8 mouse cellular contexts compared by ENCODE assay signal in the genomic region with DNA sequence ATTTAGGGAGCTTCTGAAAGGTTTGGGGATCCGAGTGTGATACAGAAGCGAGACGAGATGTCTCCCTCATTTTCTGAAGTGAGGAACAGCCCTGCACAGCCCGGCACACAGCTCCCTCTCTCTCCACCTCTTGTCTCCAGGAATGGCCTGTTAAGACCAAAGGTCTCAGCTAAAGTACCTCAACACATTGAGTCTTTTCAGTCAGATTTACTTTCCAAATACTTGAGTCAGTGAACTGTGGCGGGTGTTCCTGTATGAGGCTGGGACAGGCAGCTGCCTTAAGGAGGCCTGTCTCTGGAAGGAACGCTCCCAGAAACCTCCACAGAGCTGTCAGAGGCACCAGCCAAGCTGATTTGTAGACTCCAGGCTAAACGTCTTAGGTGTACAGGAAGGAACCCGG. TPM values are rescaled to one million over a fixed set of nuclear protein-coding genes. Genes with fewer than 3 reads are reported as not detected.
DNase-seq lines count a peak whose midpoint lies in the region; ATAC-seq and TF ChIP-seq lines count a peak whose summit lies in the region.

No protein-coding gene starts in this region.

- H3K4me2 ChIP-seq in lung, embryonic 14.5 days, result peak overlapping the region; percentile 87
- H3K4me2 ChIP-seq in hindbrain, embryonic 15.5 days, result peak overlapping the region; percentile 95
- peak overlapping the region; percentile 82 for H3K4me2 ChIP-seq in kidney, postnatal 0 days (ENCODE audit: low read length)
- H3K4me2 ChIP-seq in neural tube, embryonic 15.5 days, result peak overlapping the region; percentile 91

- TF ChIP-seq CTCF in lung, embryonic 14.5 days (IDR thresholded peaks at IDR 0.05; ENCODE audit: low read depth), result no peak
- TF ChIP-seq CTCF in kidney, postnatal 0 days (IDR thresholded peaks at IDR 0.05; ENCODE audit: low read depth), result no peak

- DNase-seq in lung, embryonic 14.5 days, result peak; percentile 35
- DNase-seq in lung, adult 18-20 months, result no peak
- peak; percentile 62 for DNase-seq in kidney, postnatal 0 days (ENCODE audit: low spot score)
- DNase-seq in spleen, postnatal 10 days (ENCODE audit: low spot score in 2 of 2), result no peak
- no peak for DNase-seq in adrenal gland, postnatal 25 days
- DNase-seq in T-cell, adult 2 months (ENCODE audit: low spot score), result no peak

- no peak overlapping the region for H3K9ac ChIP-seq in lung, embryonic 14.5 days
- no peak overlapping the region for H3K9ac ChIP-seq in hindbrain, embryonic 15.5 days
- no peak overlapping the region for H3K9ac ChIP-seq in kidney, postnatal 0 days (ENCODE audit: low read depth, low read length)
- H3K9ac ChIP-seq in neural tube, embryonic 15.5 days (replicated peaks), result no peak overlapping the region; the same call in 1 of the 2 replicates

- H3K9me3 ChIP-seq in lung, embryonic 14.5 days (ENCODE audit: low read depth, low read length), result no peaks in the 10 kb centered on the region
- H3K9me3 ChIP-seq in hindbrain, embryonic 15.5 days, result no peaks in the 10 kb centered on the region
- H3K9me3 ChIP-seq in kidney, postnatal 0 days (replicated peaks; ENCODE audit: low read length), result no peaks in the 10 kb centered on the region
- no peaks in the 10 kb centered on the region for H3K9me3 ChIP-seq in neural tube, embryonic 15.5 days (replicated peaks)

- H3K4me3 ChIP-seq in lung, embryonic 14.5 days (ENCODE audit: low read depth, low read length), result no peak overlapping the region; the same call in 1 of the 2 replicates
- no peak overlapping the region for H3K4me3 ChIP-seq in hindbrain, embryonic 15.5 days
- peak overlapping the region; percentile 36; the same call in 1 of the 2 replicates for H3K4me3 ChIP-seq in kidney, postnatal 0 days (replicated peaks; ENCODE audit: low read depth, low read length)
- H3K4me3 ChIP-seq in neural tube, embryonic 15.5 days (replicated peaks), result no peak overlapping the region

- H3K27ac ChIP-seq in lung, embryonic 14.5 days (ENCODE audit: low read depth), result peak overlapping the region; percentile 74
- no peak overlapping the region for H3K27ac ChIP-seq in hindbrain, embryonic 15.5 days (replicated peaks)
- peak overlapping the region; percentile 54 for H3K27ac ChIP-seq in kidney, postnatal 0 days
- no peak overlapping the region for H3K27ac ChIP-seq in neural tube, embryonic 15.5 days (replicated peaks)

- H3K4me1 ChIP-seq in lung, embryonic 14.5 days (ENCODE audit: insufficient read depth), result peaks cover 22% of the 10 kb centered on the region
- H3K4me1 ChIP-seq in hindbrain, embryonic 15.5 days (replicated peaks), result peaks cover 42% of the 10 kb centered on the region
- H3K4me1 ChIP-seq in kidney, postnatal 0 days (replicated peaks; ENCODE audit: insufficient read depth, low read length), result peaks cover 36% of the 10 kb centered on the region
- H3K4me1 ChIP-seq in neural tube, embryonic 15.5 days, result peaks cover 58% of the 10 kb centered on the region

- 0 out of 2 replicates have a peak, but pooled peaks cover 6% of the 10 kb centered on the region for H3K36me3 ChIP-seq in lung, embryonic 14.5 days (ENCODE audit: insufficient read depth)
- no peaks in the 10 kb centered on the region for H3K36me3 ChIP-seq in hindbrain, embryonic 15.5 days
- no peaks in the 10 kb centered on the region for H3K36me3 ChIP-seq in kidney, postnatal 0 days (ENCODE audit: insufficient read depth, low read length)
- H3K36me3 ChIP-seq in neural tube, embryonic 15.5 days, result 0 out of 2 replicates have a peak, but pooled peaks cover 4% of the 10 kb centered on the region

- no peak for ATAC-seq in lung, embryonic 14.5 days (ENCODE audit: insufficient read depth)
- no peak for ATAC-seq in hindbrain, embryonic 15.5 days (ENCODE audit: low FRiP score, low read depth)
- 0 out of 2 replicates have a peak, but pooled peaks have one; percentile 15 for ATAC-seq in kidney, postnatal 0 days (replicated peaks; ENCODE audit: low FRiP score, low read depth)
- ATAC-seq in neural tube, embryonic 15.5 days (ENCODE audit: low FRiP score), result no peak

- no peaks in the 10 kb centered on the region for H3K27me3 ChIP-seq in lung, embryonic 14.5 days (ENCODE audit: insufficient read depth, low read length)
- H3K27me3 ChIP-seq in hindbrain, embryonic 15.5 days, result no peaks in the 10 kb centered on the region
- no peaks in the 10 kb centered on the region for H3K27me3 ChIP-seq in kidney, postnatal 0 days (ENCODE audit: insufficient read depth, low read length)
- no peaks in the 10 kb centered on the region; the same call in 1 of the 2 replicates for H3K27me3 ChIP-seq in neural tube, embryonic 15.5 days (replicated peaks)

- WGBS in lung, embryonic 14.5 days, result 17% methylated on average over 8 of the region's 8 CpGs
- WGBS in hindbrain, embryonic 15.5 days, result 24% methylated on average over 8 of the region's 8 CpGs
- 10% methylated on average over 8 of the region's 8 CpGs for WGBS in kidney, postnatal 0 days
- 19% methylated on average over 8 of the region's 8 CpGs for WGBS in neural tube, embryonic 15.5 days

RNA-seq across cellular contexts. Expression of a gene that starts 0.9 kb away (rescaled TPM):
- polyA plus RNA-seq in lung, embryonic 14.5 days (2014; fragmentation: Nextera tagmentation; extraction: Ambion mirVana), result 2.8 and 3.2 TPM in 2 replicates
- polyA plus RNA-seq in hindbrain, embryonic 15.5 days (2015; fragmentation: Nextera tagmentation; extraction: Ambion mirVana), result 12.8 and 15.1 TPM in 2 replicates
- polyA plus RNA-seq in kidney, postnatal 0 days (2015; fragmentation: Nextera tagmentation; extraction: Ambion mirVana), result 1.5 and 1.6 TPM in 2 replicates
- polyA plus RNA-seq in neural tube, embryonic 15.5 days (2015; fragmentation: Nextera tagmentation; extraction: Ambion mirVana), result 19.1 and 19.4 TPM in 2 replicates
- 0.27 TPM in 1 of 2 replicates, not detected in the other for total RNA-seq in adrenal gland, postnatal 25 days (2021)

RNA-seq across cellular contexts. Expression of a gene that starts 33.1 kb away (rescaled TPM):
- polyA plus RNA-seq in lung, embryonic 14.5 days (2014; fragmentation: Nextera tagmentation; extraction: Ambion mirVana), result 58.3 and 61.8 TPM in 2 replicates
- polyA plus RNA-seq in hindbrain, embryonic 15.5 days (2015; fragmentation: Nextera tagmentation; extraction: Ambion mirVana), result 79.4 and 85.4 TPM in 2 replicates
- 32.8 and 33.0 TPM in 2 replicates for polyA plus RNA-seq in kidney, postnatal 0 days (2015; fragmentation: Nextera tagmentation; extraction: Ambion mirVana)
- polyA plus RNA-seq in neural tube, embryonic 15.5 days (2015; fragmentation: Nextera tagmentation; extraction: Ambion mirVana), result 64.6 and 71.2 TPM in 2 replicates
- 84.7 and 93.9 TPM in 2 replicates for total RNA-seq in adrenal gland, postnatal 25 days (2021)

Comparison
In these comparisons a context has a peak if more than half of its experiments do, and no peak if none do; other contexts are left out.
1. DNase-seq: peak in lung, embryonic 14.5 days (single experiment) and kidney, postnatal 0 days (single experiment); none in lung, adult 18-20 months (0 of 2), spleen, postnatal 10 days (0 of 2), adrenal gland, postnatal 25 days (single experiment) and T-cell, adult 2 months (single experiment).
2. H3K27ac ChIP-seq: peak in lung, embryonic 14.5 days (single experiment) and kidney, postnatal 0 days (single experiment); none in hindbrain, embryonic 15.5 days (single experiment) and neural tube, embryonic 15.5 days (single experiment).
3. Peak in every context shown above with its lines, with median percentiles within 50 percentile points of each other: H3K4me2 ChIP-seq.